Mouse (Mus musculus): ENCODE results near the gene Samd1. TPM values are rescaled to one million over a fixed set of nuclear protein-coding genes. Genes with fewer than 3 reads are reported as not detected.

Samd1 gene
- polyA plus RNA-seq, 1 experiment = 153 TPM

DNA sequence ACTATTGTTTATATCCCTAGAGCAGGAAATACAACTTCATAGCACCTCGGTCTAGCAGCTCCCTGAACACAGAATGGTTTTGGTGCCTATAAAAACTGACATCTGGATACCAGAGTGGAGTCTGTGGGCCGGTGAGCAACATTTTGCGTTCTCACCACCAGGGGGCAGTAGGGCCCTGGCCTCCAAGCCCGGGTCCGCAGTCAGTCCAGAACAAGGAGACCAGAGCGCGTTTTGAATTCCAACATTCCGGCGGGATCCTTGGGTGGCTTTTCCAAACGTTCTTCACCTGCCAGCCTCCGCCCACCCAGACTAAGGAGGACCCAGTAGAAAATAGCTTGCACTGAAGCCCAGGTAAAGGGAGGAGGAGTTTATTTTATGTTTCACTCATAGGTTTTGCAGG is 12.4 kb downstream of the Samd1 start:
- H3K36me3 ChIP-seq (ENCODE audit: control insufficient read depth, insufficient read depth, low read length) = no peaks in the 10 kb centered on the region
- H3K27me3 ChIP-seq (ENCODE audit: control insufficient read depth, insufficient read depth, low read length) = peaks cover 16% of the 10 kb centered on the region; the same call in 1 of the 2 replicates
- 2% methylated on average over 11 of the region's 11 CpGs for WGBS
- no peak overlapping the region for H3K27ac ChIP-seq (ENCODE audit: control insufficient read depth, insufficient read depth, low read length)
- H3K4me3 ChIP-seq (ENCODE audit: control insufficient read depth, insufficient read depth, low read length) = no peak overlapping the region
- TF ChIP-seq CTCF (IDR thresholded peaks at IDR 0.05; ENCODE audit: borderline replicate concordance, control insufficient read depth, extremely low read depth, insufficient read depth, low read length, poor library complexity) = peak; percentile 96
- no peak for TF ChIP-seq POLR2A (IDR thresholded peaks at IDR 0.05; ENCODE audit: control insufficient read depth, extremely low read depth, insufficient read depth, low read length, poor library complexity)
- peaks cover 25% of the 10 kb centered on the region for H3K4me1 ChIP-seq (replicated peaks; ENCODE audit: control insufficient read depth, insufficient read depth, low read length)
- peak; percentile 80 for DNase-seq

DNA sequence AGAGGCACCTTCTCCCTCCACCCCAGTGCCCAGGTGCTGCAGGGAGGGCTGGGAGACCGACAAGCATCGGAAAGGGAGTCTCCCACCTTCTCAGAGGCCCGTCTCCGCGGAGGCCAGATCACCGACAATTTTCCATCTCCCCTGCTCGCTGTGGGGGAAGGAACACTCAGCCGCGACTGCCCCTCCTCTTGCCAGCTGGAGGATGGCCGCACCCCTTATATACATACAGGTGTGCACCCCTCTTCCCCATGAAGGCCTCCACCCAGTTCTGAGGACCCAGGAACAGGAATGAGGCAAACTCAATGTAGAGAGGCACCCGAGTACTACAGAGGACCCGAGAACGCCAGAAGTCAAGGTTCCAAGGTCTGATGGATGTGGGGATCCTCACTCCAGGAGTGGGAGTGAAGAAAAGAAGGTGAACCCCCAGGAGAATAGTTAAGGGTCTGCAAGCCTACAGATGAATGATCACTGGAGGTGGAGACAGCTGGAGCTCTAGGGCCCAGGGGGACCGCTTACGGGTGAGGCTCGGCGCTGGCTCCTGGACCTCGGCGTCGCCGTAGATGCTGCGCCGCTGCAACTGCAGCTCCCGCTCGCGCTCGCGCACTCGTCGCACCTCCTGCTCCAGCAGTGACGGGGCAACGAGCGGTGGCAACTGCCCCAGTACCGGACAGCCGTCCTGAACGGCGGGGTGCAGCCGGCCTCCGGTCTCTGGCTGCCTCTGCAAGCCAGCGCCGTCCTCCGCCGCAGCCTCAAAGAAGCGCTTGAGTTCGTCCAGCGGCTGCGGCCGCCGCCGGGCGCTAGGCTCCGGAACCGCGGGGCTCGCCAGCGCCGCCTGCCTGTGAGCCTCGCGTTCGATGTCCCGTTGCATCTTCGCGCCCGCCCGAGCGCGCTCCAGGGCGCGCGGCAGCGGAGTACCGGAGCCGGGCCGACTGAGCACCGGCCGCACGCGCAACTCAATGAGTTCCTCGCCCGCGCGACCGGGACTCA is 13.4 kb downstream of the Samd1 start:
- 3% methylated on average over 83 of the region's 83 CpGs for WGBS
- peak; percentile 77 for DNase-seq
- Histone ChIP-seq H3K27me3 (ENCODE audit: control insufficient read depth, insufficient read depth, low read length) (peaks cover 16% of the 10 kb centered on the region; the same call in 1 of the 2 replicates), H3K27ac (ENCODE audit: control insufficient read depth, insufficient read depth, low read length) (no peak overlapping the region), H3K36me3 (ENCODE audit: control insufficient read depth, insufficient read depth, low read length) (no peaks in the 10 kb centered on the region), H3K4me1 (replicated peaks; ENCODE audit: control insufficient read depth, insufficient read depth, low read length) (peaks cover 21% of the 10 kb centered on the region), H3K4me3 (ENCODE audit: control insufficient read depth, insufficient read depth, low read length) (peak overlapping the region; percentile 45)
- TF ChIP-seq CTCF (IDR thresholded peaks at IDR 0.05; ENCODE audit: borderline replicate concordance, control insufficient read depth, extremely low read depth, insufficient read depth, low read length, poor library complexity) (peak; percentile 88; the same call in 1 of the 2 replicates), POLR2A (IDR thresholded peaks at IDR 0.05; ENCODE audit: control insufficient read depth, extremely low read depth, insufficient read depth, low read length, poor library complexity) (no peak)

DNA sequence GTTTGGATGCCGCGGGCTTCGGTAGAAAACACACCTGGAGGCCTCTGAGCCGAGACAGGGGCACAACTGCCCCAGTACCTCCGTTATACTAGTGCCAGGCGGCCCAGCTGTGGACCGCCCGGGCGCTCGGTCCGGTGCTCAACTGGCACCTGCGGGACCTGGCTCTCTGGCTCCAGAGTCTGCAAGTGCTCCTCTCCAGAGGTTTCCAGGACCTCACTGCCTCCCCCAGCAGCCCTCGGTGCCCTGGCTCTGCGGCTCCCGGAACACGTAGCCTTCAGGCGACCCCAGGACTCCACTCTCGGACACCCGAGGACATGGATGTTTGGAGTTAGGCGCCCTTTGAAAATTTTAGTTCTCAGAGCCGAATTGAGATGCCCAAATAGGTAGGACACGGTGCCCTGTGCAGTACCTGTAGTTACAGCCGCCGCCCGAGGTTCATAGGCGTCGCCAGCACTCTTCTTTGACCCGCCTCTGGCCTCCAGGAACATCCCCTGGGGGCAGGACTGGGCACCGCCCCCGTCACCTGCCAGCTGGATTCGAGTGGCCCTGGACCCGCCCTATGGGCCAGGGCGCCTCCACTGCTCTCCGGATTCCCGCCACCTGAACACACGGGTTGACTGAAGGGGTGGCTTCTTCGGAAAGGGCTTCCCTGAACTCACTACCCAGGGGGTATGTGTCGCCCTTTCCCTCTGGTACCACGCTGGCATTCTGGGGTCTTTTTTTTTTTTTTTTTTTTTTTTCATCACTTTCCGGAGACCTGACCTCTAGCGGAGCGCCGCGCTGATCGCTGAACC is 14.4 kb downstream of the Samd1 start, which contains the start of gene 2210011C24Rik:
Gene 2210011C24Rik, minus strand, starts transcription at position 467 of the 794 bp plus-strand sequence.
- H3K4me3 ChIP-seq (ENCODE audit: control insufficient read depth, insufficient read depth, low read length) = peak within 1 kb of the TSS; percentile 45
- no peak within 1 kb of the TSS for H3K27ac ChIP-seq (ENCODE audit: control insufficient read depth, insufficient read depth, low read length)
- DNase-seq = peak; percentile 18
- no peaks in the 10 kb centered on the region for H3K36me3 ChIP-seq (ENCODE audit: control insufficient read depth, insufficient read depth, low read length)
- peaks cover 16% of the 10 kb centered on the region; the same call in 1 of the 2 replicates for H3K27me3 ChIP-seq (ENCODE audit: control insufficient read depth, insufficient read depth, low read length)
- WGBS = 2% methylated on average over 45 of the region's 45 CpGs
- TF ChIP-seq POLR2A (IDR thresholded peaks at IDR 0.05; ENCODE audit: control insufficient read depth, extremely low read depth, insufficient read depth, low read length, poor library complexity) = no peak
- TF ChIP-seq CTCF (IDR thresholded peaks at IDR 0.05; ENCODE audit: borderline replicate concordance, control insufficient read depth, extremely low read depth, insufficient read depth, low read length, poor library complexity) = no peak
- H3K4me1 ChIP-seq (replicated peaks; ENCODE audit: control insufficient read depth, insufficient read depth, low read length) = peaks cover 21% of the 10 kb centered on the region

DNA sequence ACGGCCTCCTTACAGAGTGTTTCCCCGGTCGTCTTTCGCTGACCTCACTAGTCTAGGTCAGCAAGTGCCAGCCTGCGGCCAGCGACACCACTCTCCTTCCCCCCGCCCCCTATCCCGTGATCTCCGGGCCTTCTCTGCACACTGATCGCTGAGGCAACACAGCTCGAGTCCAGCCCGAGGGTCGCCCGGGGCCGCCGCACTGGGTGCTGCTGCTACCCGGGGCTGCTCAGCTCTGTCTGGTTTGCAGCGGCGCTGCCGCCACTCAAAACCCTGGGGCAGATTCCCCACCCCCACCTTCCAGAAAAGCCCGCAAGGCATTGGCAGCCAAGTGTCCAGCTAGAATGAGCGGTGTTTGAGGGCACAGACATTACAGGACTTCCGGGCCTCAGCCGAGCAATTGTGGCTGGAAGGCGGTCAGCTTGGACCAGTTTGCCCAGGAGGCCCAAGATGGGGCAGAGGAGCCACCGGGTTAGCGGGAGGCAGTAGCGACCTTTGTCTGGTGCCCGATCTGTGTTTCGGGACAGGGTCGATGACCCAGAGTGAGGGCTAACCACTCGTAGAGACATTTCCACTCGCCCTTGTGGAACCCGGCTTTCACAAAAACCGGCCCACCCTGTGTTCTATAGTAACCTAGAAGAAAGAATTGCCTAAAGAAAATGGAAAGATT is 15.2 kb downstream of the Samd1 start:
- no peak overlapping the region for H3K27ac ChIP-seq (ENCODE audit: control insufficient read depth, insufficient read depth, low read length)
- H3K27me3 ChIP-seq (ENCODE audit: control insufficient read depth, insufficient read depth, low read length) = peaks cover 16% of the 10 kb centered on the region; the same call in 1 of the 2 replicates
- WGBS = 28% methylated on average over 35 of the region's 35 CpGs
- H3K4me3 ChIP-seq (ENCODE audit: control insufficient read depth, insufficient read depth, low read length) = no peak overlapping the region
- H3K36me3 ChIP-seq (ENCODE audit: control insufficient read depth, insufficient read depth, low read length) = no peaks in the 10 kb centered on the region
- no peak for DNase-seq
- TF ChIP-seq CTCF (IDR thresholded peaks at IDR 0.05; ENCODE audit: borderline replicate concordance, control insufficient read depth, extremely low read depth, insufficient read depth, low read length, poor library complexity) (no peak), POLR2A (IDR thresholded peaks at IDR 0.05; ENCODE audit: control insufficient read depth, extremely low read depth, insufficient read depth, low read length, poor library complexity) (no peak)
- peaks cover 21% of the 10 kb centered on the region for H3K4me1 ChIP-seq (replicated peaks; ENCODE audit: control insufficient read depth, insufficient read depth, low read length)

DNA sequence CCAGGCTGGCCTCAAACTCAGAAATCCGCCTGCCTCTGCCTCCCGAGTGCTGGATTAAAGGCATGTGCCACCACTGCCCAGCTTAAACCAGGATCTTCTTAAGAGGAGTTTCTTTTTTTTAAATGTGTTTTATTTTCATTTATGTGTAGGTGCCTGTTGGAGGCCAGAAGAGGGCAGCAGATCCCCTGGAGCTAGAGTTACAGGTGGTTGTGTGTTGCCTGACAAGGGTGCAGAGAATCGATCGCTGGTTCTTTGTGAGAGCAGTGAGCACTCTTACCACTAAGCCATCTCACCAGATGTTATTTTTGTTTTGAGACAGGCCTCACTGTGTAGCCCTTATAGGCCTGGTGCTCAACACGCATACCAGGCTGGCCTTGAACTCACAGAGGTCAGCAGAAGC is 18.4 kb downstream of the Samd1 start:
- Histone ChIP-seq H3K4me1 (replicated peaks; ENCODE audit: control insufficient read depth, insufficient read depth, low read length) (peaks cover 16% of the 10 kb centered on the region), H3K4me3 (ENCODE audit: control insufficient read depth, insufficient read depth, low read length) (no peak overlapping the region), H3K27ac (ENCODE audit: control insufficient read depth, insufficient read depth, low read length) (no peak overlapping the region), H3K36me3 (ENCODE audit: control insufficient read depth, insufficient read depth, low read length) (no peaks in the 10 kb centered on the region), H3K27me3 (ENCODE audit: control insufficient read depth, insufficient read depth, low read length) (peaks cover 13% of the 10 kb centered on the region; the same call in 1 of the 2 replicates)
- TF ChIP-seq CTCF (IDR thresholded peaks at IDR 0.05; ENCODE audit: borderline replicate concordance, control insufficient read depth, extremely low read depth, insufficient read depth, low read length, poor library complexity) = no peak
- no peak for TF ChIP-seq POLR2A (IDR thresholded peaks at IDR 0.05; ENCODE audit: control insufficient read depth, extremely low read depth, insufficient read depth, low read length, poor library complexity)
- DNase-seq = no peak
- WGBS = 98% methylated on average over 5 of the region's 5 CpGs
